In genomic region chr12:32982631-32983030, GRCm38 (mm10) we compare ENCODE assay signal across 16 mouse cellular contexts. TPM values are rescaled to one million over a fixed set of nuclear protein-coding genes. Genes with fewer than 3 reads are reported as not detected.
DNase-seq lines count a peak whose midpoint lies in the region; ATAC-seq lines count a peak whose summit lies in the region.
"Had no signal": no experiment of that assay in that cellular context is flagged by ENCODE, and none has a peak within 500 bp of the region (broad histone marks: within the 10 kb centered on the region; RNA-seq: fewer than 3 reads in every experiment).

No protein-coding gene starts in this region.

- no peak for ATAC-seq in megakaryocyte-erythroid progenitor cell, adult 5-6 weeks (replicated peaks; ENCODE audit: low FRiP score, low TSS enrichment, poor library complexity, severe bottlenecking)
- ATAC-seq: CD4-positive, CD25-positive, alpha-beta regulatory T cell, adult 4 months; midbrain, embryonic 13.5 days had no signal

- peak; percentile 34 to 55 for DNase-seq in right cerebral cortex, postnatal 10 days (ENCODE audit: low spot score in 2 of 2)
- DNase-seq in right cerebral cortex, postnatal 36 days (ENCODE audit: low spot score in 2 of 2) = no peak
- peak; percentile 63 for DNase-seq in cerebellum, adult 9-11 months
- DNase-seq in layer of hippocampus, adult 8-10 months (ENCODE audit: low spot score in 2 of 2) = peak; percentile 60 to 63
- no peak for DNase-seq in ovary, postnatal 10 days (ENCODE audit: low spot score)
- no peak for DNase-seq in Muller cell, postnatal 12 days (ENCODE audit: inconsistent ontology term)
- DNase-seq: adrenal gland, postnatal 25 days; gastrocnemius, postnatal 10 days; kidney, adult 18-20 months; kidney, postnatal 36 days; liver; lung, embryonic 14.5 days; right cerebral cortex, postnatal 4 days had no signal

RNA-seq across cellular contexts. Expression of gene Sypl, which starts 28.9 kb away (rescaled TPM):
- total RNA-seq in layer of hippocampus, adult 8-10 months (2022) = 10 to 100 TPM; 44.9 to 53.8 (median 50.0) TPM
- total RNA-seq in megakaryocyte-erythroid progenitor cell, adult 5-6 weeks (2014; fragmentation: Nextera tagmentation) = 34.3 and 36.1 TPM in 2 replicates
- 33.3 and 53.2 TPM in 2 replicates for total RNA-seq in megakaryocyte-erythroid progenitor cell, adult 5-6 weeks (2017)

Comparison
In these comparisons a context has a peak if more than half of its experiments do, and no peak if none do; other contexts are left out.
1. DNase-seq: peak in right cerebral cortex, postnatal 10 days (2 of 2), cerebellum, adult 9-11 months (single experiment) and layer of hippocampus, adult 8-10 months (2 of 2); none in right cerebral cortex, postnatal 36 days (0 of 2), ovary, postnatal 10 days (single experiment) and Muller cell, postnatal 12 days (single experiment).